Mouse (Mus musculus) thymus, postnatal 0 days (tissue): ENCODE measurements around the gene Prkcq. TPM values are rescaled to one million over a fixed set of nuclear protein-coding genes. Genes with fewer than 3 reads are reported as not detected.
"Not testable (repeated sequence)": the region's sequence is repeated elsewhere in the genome, so short reads cannot be mapped to it uniquely, and the experiment has no call there.

Source experiments
- DNase-seq: peaks from one replicate; pipeline ENCODE4 v3.0.0-alpha.2; 2015; ENCODE audit warnings: low spot score
- polyA plus RNA-seq: library from polyadenylated mRNA; unstranded; fragments of >200 nt; fragmentation: Nextera tagmentation; extraction: Ambion mirVana; gene quantifications from 2 replicates; pipeline ENCODE4 v1.2.1, GENCODE M21; 2015

The Prkcq gene
- polyA plus RNA-seq, 1 experiment from 2014 or later = 63.1 TPM

DNA sequence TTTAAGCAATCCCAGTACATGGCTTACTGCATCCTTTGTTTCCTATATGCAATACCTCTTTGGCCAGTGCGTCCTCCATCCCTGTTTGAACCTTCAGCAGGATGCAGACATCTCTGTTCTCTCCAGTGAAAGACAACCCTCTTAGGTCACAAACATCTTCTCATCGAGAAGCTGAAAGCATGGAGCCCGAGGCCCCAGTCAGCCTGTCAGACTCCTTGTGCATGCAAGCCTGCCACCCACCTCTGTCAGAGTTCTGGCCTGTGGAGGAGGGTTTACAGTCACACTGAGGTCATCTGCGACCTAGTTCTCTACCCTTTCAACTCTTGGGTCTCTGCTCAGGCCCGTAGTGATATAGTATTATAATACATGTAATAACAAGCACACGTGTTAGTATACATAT lies 119.0 kb downstream of the Prkcq start:
- no peak for DNase-seq

DNA sequence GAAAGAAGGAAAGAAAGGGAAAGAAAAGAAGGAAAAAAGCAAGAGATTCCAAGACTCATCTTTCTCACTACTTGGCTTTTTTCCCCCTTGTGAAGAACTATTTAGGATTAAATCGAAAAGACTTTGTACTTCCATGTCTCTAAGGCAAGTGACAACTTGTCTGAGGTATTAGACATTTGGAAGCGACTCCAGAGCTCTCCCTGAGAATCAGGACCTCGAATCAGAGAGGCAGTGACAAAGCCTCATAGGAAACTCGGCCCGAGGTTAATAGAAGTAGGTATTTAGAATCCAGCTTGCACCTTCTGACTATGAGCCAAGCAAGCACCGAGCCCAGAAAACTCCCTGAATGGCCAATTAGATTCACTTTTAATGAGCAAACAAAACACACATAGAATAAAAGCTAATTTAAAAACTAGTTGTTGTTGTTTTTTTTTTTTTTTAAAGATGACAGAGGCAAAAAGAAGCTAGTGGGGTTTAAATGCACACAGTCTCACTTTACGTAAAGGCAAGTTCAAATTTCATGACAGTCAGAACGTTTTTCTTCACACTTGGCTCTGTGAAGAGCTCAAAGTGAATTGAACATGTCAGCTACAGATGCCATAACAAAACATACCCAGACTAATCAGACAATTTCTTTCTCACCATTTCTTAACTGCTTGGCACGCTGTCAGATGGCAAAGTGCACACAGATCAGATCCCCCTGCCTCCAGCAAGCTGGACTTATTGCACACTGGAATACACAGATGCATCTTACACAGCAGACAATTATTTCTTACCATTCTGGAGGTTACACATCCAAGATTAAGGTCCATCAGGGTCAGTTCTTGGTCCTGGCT lies 119.9 kb downstream of the Prkcq start:
- DNase-seq = no peak

DNA sequence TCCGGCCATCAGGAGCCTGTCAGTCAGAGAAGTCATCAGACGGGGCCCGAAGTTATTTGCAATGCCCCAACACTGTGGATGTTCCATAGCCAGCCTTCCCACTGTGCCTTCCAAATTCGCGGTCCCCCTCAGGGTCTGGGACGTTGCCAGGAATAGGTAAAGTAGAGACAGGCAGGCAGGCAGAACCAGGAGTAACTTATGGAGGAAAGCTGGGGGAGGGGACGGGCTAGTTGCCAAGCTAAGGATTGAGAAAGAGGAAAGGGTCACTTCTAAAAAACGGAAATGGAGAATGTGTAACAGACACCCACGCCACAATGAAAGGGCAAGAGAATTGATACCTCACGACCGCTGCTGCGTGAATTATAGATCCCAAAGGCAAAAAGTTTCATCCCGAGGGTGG lies 121.2 kb downstream of the Prkcq start:
- DNase-seq = no peak

DNA sequence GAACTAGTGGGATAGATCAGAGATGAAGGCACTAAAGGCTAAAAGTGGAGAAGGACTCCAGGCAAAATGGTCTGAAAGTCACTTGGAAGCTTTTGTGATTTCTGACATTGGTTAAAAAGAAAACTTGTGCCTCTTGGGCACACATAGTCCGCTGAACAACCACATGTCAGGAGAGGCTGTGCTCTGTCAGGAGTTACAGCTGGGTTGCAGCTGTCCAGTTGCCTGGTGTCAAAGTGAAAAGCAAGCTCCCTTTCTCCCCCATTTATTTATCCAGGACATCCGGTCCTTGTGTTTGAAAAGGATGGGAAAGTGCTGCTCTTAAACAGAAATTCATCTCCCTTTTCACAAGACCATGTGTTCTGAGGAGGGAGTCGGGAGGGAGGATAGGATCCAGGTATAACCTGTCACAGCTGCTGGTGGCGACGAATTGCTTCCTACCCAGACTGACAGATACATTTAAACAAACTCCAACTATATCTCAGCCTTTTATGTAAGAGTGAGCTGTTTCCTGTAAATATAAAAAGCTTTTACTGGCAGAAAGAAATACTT lies 122.8 kb downstream of the Prkcq start:
- no peak for DNase-seq

DNA sequence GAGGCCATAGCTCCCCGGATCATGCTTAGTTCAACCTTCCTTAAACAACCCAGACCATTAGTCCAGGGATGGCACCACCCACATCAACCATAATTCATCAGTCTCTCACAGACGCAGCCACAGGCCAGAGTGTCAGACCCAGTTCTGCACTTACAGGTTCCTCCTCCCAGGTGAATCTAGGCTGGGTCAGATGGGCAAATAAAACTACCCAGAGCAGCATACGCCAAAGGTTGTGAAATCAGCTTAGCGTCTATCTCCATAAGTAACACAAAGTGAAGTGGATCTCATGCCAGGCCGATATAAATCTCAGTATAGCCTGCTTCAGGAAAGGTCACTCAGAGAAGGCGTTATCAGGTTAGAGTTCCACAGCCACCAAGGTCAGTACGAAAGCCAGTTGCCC lies 126.9 kb downstream of the Prkcq start:
- DNase-seq = no peak

DNA sequence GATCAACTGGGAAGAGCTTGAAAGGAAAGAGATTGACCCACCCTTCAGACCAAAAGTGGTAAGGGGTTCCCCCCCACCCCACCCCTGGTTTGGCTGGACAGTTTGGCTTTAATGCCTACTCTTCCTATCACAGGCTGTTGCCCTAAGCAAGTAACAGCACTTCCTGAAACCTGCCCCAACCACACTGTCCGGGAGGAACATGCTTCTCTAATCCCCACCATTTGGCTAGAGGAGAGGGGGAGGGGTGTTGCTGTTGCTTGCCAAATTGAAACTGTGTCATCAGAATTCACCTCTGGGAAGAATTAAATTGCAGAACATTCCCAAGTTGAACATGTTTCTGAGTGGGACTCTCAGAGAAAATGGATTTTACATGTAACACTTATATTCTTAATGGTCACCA lies 127.5 kb downstream of the Prkcq start:
- DNase-seq = no peak

DNA sequence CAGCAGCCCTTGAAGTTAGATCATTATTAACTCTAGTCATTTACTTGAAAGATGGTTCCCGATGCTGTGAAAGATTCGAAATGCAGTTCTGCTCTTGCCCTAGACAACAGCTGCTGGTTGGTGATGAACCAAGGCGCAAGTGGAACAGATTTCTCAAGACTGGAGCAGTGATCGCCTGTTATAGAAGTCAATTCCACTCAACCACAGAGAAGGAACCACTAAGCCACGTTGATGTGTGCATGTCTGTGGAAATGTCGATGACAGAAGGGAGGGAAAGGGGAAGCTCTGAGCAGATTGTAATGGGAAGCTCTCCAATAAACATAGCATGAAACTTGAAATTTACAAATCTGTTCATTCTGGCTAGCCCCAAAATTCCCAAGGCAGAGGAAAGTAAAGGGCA lies 128.5 kb downstream of the Prkcq start:
- DNase-seq = no peak

DNA sequence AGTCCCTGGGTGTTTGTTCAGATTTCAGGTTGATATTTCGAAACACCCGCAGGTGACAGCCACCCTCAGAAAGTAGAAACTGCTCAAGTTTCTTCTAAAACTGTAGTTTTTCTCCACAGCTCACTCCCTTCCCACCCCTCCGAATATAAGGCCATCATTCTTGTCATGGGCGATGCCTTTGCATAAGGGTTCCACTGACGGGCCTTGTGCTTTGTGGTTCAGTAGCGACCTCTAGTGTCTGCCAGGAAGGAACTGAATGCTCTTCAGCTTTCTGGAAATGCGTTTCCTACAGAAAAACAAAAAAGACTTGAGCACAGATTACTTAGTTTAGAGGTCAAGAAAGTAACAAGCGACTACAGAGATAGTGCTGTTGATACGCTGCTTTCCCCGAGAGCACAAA lies 148.3 kb downstream of the Prkcq start:
- DNase-seq = peak; percentile 76

DNA sequence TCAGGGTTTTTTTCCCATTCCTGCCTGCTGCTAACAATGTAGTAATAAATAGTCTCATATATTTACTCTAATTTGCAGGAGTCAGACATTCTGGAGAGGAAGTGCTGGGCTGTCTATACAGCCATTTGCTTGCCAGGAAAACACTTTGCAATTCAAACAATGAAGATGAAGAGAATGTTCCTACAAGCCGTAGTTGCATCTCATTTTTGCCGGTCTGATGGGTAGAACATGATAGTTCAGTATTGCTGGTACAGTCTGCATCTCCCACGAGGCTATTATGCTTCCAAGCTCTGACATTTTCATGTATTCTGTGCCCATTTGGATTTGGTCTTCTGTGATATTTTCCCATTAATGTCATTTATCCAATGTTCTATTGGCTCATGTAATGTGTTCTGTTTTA lies 150.5 kb downstream of the Prkcq start:
- no peak for DNase-seq

DNA sequence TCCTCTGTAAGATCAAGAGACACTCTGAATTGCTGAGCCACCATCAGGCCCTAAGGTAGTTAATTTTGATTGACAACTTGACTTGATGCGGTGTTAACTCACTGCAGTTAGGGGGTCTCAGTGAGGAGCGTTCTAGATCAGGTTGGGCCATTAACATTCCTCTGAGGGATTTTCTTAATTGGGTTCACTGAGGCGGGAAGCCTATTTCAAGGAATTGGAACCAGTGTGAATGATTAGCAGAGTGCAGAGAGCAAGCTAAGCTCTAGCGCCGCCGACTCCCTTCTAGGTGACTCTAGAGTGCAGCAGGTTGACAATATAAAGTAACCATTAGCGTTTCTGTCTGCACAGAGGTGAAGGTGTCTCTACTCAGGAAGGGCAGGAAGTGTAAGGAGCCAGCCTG lies 155.4 kb downstream of the Prkcq start:
- DNase-seq = no peak

DNA sequence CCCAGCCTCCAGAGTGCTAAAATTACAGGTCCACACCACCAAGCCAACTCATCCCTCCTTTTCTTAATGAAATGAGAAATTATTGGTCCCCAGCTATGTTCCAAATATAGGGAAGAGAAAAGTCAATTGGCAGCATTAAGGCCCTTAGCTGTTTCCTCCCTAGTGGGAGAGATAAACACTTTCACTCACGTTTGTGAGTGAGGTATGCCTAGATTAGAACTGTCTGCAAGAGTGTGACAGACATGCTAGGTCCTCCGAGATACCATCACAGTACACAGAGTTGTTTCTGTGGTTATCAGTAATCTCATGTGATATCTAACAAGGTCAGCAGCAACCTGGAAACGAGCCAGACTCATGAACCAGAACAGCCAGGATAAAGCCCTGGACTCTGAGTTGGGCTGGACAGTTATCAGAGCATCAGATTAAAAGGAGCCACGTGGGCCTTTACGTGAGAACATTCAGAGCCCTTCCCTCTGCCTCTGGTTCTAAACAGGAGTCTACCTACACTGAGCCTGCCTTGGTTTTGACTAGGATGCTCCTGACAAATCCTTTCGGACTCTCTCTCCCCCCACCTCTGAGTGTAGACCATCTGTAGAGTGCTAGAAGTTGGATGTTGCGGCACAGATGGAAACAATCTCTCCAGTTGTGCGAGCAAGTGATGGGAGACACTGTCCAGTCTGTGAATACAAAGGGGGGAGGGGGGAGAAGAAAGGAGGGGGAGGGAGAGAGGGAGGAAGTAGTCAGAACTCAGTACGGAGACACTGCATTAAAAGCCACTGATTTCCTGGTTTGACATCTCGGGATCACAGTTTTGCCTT lies 157.7 kb downstream of the Prkcq start:
- no peak for DNase-seq

DNA sequence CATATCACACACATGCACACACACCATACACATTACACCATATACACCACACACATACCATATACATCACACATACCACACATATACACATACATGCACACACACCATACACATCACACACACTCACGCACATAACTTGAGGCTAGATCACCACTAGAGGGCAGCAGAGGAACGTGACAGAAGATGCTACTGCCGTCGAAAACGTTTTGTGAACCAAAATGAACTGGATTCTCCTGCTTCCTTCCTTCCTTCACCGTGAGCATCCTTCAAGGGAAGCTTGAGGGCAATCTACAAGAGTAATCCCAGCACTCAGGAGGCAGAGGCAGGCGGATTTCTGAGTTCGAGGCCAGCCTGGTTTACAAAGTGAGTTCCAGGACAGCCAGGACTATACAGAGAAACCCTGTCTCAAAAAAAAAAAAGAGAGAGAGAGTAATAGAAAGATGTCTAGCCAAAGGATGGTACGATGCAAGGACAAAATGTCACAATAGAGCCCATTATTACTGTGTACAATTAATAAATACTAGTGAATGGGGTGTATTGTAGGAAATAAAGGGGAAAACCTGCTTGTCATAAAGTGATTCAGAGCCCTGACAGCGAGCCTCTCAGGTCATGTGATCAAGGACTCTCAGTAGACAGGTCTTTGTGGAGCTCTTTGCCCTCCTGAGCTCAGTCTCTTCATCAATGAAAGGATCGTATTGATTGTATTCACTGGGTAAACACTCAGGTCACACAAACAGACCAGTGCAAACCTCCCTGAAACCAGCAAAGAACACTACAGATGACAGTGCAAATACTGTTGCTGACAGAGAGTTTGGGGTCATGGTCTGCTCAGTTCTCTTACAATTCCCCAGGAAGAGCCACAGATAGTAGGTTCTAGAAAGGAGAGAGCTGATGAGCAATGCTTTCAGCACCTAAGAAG lies 159.9 kb downstream of the Prkcq start:
- peak; percentile 87 for DNase-seq

DNA sequence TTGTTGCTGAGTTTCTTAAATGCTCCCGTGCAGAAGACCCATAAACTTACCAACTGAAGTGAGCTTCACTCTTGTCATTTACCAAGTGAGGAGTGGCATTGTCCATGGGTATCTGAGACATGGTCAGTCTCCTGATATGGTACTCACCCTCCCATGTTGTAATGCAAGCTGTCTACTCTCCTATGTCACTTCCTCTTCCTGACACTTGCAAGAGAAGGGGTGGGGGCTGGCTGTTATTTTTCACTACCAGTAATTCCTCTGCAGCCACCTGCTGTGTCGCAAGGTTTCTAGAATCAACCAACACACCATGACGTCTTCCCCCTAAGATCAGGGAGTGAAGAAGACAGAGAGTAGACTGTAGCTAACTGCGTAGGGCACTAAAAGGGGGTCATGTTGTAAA lies 160.6 kb downstream of the Prkcq start:
- peak; percentile 58 for DNase-seq

DNA sequence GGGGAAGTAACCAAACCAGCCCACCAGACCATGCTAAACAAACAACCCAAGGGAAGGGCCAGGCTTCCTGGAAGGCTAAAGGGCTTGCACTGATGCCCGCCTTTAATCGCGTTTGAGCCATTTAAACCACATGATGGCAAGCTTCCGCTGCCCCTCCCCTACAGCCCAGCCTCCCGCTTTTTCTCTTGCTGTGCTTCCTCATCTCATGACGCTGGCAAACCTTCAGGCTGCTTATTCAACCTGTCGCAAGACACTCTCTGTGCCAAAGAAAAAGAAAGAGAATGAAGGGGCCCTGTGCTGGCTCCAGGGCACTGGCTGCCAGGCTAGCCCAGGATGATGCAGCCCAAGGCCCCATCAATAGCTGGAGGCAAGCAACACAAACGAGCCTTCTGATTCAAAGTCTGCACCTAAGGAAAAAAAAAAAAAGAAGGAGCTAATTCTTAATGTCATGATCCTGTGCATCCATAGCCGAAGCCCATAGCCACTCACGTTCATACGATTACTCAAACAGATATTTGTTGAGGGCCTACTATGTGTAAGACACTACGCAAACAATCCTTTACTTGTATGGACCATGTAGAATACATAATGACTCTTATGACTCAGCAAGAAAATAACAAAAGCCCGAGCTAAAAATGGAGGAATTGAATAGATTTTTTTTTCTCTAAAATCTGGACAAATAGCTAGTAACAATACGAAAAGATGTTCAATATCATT lies 161.6 kb downstream of the Prkcq start:
- peak; percentile 5 for DNase-seq

DNA sequence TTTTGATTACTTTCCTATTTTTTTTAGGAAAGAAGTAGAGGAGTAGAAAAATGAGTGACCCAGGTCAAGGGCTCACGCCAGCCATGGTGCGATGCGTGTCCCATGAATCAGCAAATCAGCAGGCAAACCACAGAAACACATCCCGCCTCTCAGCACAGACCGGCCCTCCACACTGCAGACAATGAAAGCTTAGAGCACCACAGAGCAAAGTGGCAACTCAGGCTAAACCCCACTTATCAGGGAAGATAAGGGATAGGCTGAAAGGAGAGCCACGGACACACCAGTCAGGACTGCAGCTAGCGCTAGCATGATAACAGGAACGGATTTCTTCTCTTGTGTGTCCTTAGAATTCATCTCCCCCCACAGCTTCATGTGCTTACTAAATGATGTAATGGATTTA lies 164.4 kb downstream of the Prkcq start:
- no peak for DNase-seq

DNA sequence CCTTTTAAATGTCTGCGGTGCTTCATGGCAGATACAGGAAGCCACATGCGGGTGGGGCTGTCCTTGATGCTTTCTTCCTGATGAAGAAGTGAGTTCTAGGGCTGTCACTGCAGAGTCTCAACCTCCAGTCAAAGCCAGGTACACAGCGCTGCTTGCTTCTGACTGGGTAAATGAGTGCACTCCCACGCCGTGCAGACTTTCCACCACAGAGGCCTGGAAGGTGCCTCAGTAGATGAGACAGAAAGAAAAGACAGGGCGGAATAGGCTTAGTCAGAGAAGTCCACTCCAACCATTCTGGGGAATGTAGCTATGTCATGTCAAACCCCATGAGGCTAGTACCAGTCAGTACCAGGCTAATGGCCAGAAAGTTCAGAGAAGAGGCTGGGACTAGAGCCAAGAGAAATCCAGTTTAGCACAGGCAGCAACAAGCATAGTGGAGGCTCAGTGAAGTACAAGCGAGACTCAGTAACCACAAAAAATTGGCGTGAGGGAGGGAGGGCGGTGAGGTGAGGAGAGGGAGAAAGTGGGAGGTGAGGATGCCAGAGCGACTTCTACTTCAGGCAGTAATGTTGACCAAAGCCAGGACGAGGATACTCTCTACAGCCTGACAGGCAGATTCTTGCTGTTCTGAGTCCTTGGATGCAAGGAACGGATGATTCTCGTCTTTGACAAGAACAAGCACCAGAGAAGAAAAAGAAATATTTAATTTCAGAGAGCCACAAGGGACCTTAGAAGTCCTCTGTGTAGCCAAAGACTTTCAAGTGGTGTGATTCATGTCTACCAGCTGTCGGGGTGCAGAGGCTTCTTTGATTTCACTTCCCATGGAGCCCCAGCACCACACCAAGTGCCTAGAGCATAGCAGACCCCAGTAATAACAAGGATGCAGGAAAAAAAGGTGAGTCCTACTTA lies 167.3 kb downstream of the Prkcq start:
- DNase-seq = peak; percentile 66

DNA sequence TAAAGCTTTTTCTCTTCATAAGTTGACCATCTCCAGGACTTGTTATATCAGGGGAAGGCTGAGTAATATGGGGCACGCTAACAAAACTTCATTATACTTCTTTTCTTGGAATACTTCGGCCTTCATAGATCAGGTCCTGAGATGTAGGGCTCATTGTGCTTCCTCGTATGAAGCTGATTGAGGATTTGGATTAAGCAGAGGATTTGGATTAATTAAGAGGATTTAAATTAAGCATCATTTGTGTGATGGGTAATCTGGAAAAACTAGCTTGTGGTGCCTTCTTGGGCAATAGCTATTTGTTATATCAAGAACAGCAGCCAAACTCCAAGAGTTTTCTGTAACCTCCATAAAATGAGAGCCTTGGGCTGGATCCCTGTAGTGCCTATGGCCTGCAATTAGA lies 172.8 kb downstream of the Prkcq start:
- no peak for DNase-seq

DNA sequence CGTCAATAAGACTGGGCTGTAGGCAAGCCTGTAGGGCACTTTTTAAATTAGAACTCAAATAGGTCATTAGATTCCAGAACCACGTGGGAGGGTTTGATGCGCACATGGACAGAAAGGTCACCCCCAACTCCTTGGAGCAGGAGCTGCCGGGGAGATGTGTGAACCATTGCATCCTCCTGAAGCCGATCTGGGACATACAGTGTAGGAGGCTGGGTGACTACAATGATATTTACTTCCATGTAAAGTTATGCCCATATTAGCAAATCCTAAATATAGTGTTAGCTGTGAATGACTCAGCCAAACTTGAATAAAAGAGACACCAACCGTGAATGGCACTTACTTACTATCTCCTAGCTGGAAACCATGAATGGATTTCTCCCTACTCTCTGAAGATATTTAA lies 174.5 kb downstream of the Prkcq start:
- not testable (repeated sequence) for DNase-seq

DNA sequence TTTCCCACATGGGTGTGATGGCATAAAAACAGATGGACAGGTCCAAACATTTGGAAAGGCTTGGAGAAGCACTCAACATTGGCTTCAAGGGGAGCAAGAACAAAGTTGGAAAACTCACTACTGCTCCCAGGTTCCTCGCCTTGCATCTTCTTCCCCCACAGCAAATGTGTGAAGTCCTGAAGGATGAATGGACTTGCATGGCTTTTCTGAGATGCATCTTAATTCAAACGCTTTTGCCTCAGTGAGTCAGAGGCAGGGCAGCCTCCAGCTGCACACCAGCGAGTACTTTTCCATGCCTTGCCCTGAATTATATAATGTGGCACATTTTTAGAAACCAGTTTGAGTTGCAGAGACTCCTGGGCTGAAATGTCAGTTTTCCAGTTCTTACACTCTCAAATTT lies 175.9 kb downstream of the Prkcq start:
- DNase-seq = no peak
